Mouse (Mus musculus): ENCODE results near the gene Cwf19l1. TPM values are rescaled to one million over a fixed set of nuclear protein-coding genes. Genes with fewer than 3 reads are reported as not detected.

The Cwf19l1 gene
- polyA plus RNA-seq, 1 experiment from 2014 or later: 29.7 TPM

DNA sequence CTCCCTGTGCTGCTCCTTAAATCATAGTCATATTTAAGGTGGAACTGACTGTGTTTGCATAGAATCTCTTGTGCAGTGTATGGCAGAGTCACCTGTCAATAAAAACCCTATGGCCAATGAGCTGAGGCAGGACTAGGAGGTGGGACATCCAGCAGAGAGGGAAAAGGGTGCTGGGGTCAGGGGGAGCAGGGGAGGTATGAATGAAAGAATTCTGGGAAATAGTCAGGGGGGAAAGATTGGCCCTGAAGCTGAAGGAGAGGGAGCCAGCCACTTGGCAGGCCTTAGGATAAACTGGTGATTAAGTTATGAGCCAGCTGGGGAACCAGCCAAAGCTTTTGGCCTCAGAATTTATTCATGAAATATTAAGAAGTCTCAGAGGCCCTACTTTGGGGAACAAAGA lies 26.7 kb downstream of the Cwf19l1 start:
- no peak overlapping the region for H3K4me3 ChIP-seq (replicated peaks)
- no peaks in the 10 kb centered on the region for H3K9me3 ChIP-seq
- H3K36me3 ChIP-seq: peaks cover 20% of the 10 kb centered on the region
- H3K27ac ChIP-seq: no peak overlapping the region
- ATAC-seq (ENCODE audit: insufficient read depth, low FRiP score, low read depth): no peak
- no peak overlapping the region for H3K9ac ChIP-seq
- no peaks in the 10 kb centered on the region for H3K27me3 ChIP-seq (replicated peaks)
- no peak overlapping the region for H3K4me2 ChIP-seq
- H3K4me1 ChIP-seq: peaks cover 9% of the 10 kb centered on the region; the same call in 1 of the 2 replicates

DNA sequence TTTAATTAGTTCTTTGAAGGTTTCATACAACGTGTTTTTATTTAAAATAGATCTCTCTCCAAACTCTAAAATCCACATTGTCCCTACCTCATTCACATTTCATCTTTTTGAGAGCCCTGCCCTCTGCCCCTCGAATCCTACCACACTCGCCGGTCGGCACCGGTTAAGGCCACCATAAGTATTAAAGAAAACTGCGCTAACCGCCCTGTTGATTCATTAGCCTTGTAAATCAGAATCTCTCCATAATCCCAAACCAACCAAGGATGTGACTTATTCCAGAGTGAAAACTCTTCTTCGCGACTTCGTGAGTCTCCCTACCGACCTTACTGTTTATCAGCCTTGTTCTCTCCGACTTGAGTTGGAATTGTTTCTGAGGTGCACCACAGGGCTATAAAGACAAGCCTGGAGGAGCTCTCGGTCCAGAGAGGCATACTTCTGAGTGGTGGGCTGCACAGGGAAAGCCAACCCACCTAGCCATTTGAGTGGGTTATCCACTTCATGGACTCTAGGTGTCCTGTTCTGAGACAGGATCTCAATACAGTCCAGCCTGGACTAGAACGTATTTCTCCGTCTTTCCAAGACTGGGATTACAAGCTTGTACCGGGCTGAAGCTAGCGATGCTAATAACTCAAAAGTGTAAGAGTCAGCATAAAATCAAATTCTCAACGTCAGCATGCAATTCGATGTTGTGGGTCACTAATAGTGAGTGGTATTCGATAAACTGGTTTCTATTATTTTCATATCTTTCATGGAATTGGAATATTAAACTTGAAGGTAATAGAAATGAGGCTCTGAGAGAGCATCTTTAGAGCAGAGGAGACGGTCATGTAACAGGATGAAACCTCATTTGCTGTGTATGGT lies 27.8 kb downstream of the Cwf19l1 start:
- peak overlapping the region; percentile 70 for H3K4me2 ChIP-seq
- ATAC-seq (ENCODE audit: insufficient read depth, low FRiP score, low read depth): no peak; the same call in 1 of the 2 replicates
- H3K4me1 ChIP-seq: peaks cover 9% of the 10 kb centered on the region; the same call in 1 of the 2 replicates
- H3K27ac ChIP-seq: no peak overlapping the region
- no peak overlapping the region for H3K9ac ChIP-seq
- H3K4me3 ChIP-seq (replicated peaks): peak overlapping the region; percentile 97
- H3K36me3 ChIP-seq: peaks cover 11% of the 10 kb centered on the region
- WGBS: 28% methylated on average over 22 of the region's 22 CpGs
- no peaks in the 10 kb centered on the region for H3K9me3 ChIP-seq
- H3K27me3 ChIP-seq (replicated peaks): no peaks in the 10 kb centered on the region

- Histone ChIP-seq H3K9me3 (no peaks in the 10 kb centered on the region), H3K9ac (peak within 1 kb of the TSS; percentile 93), H3K4me1 (peaks cover 9% of the 10 kb centered on the region; the same call in 1 of the 2 replicates), H3K27me3 (replicated peaks) (no peaks in the 10 kb centered on the region), H3K4me3 (replicated peaks) (peak within 1 kb of the TSS; percentile 97), H3K27ac (no peak within 1 kb of the TSS), H3K4me2 (peak within 1 kb of the TSS; percentile 70), H3K36me3 (peaks cover 5% of the 10 kb centered on the region)
- under 1% methylated on average over 67 of the region's 67 CpGs for WGBS
- peak; percentile 99 for ATAC-seq (ENCODE audit: insufficient read depth, low FRiP score, low read depth)
Observed at GRCm38 (mm10) chr19:44106831-44107660, 28.6 kb downstream of the Cwf19l1 start, which contains the start of gene Chuk. Gene Chuk (minus strand): TSS chr19:44107480.

GRCm38 (mm10) chr19:44104393-44104792 lies 31.3 kb downstream of the Cwf19l1 start:
- H3K36me3 ChIP-seq: no peaks in the 10 kb centered on the region
- peaks cover 9% of the 10 kb centered on the region; the same call in 1 of the 2 replicates for H3K4me1 ChIP-seq
- H3K9ac ChIP-seq: no peak overlapping the region
- H3K27me3 ChIP-seq (replicated peaks): no peaks in the 10 kb centered on the region
- H3K27ac ChIP-seq: no peak overlapping the region
- WGBS: 70% methylated on average over 1 of the region's 1 CpGs
- ATAC-seq (ENCODE audit: insufficient read depth, low FRiP score, low read depth): no peak
- no peak overlapping the region for H3K4me2 ChIP-seq
- no peaks in the 10 kb centered on the region for H3K9me3 ChIP-seq
- H3K4me3 ChIP-seq (replicated peaks): no peak overlapping the region

DNA sequence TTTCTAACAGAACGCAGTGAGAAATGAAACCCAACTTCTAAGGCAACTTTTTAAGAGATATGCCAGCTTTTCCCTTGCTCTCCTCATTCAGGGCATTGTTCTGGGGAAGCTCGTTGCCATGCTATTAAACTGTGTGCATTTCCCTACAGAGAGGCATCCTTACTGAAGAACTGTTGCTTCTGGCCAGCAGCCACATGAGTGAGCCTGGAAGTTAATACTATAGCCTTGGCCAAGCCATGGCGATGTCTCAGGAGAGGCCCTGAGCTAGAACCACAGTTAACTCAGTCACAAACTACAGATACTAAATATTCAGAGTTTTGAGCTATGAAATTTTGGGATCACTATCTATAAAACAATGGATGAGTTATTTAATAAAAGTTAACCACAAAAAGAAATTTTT lies 32.7 kb downstream of the Cwf19l1 start:
- 88% methylated on average over 3 of the region's 3 CpGs for WGBS
- ATAC-seq (ENCODE audit: insufficient read depth, low FRiP score, low read depth): no peak
- H3K4me1 ChIP-seq: peaks cover 8% of the 10 kb centered on the region; the same call in 1 of the 2 replicates
- H3K4me2 ChIP-seq: no peak overlapping the region
- H3K27ac ChIP-seq: no peak overlapping the region
- no peaks in the 10 kb centered on the region for H3K36me3 ChIP-seq
- no peaks in the 10 kb centered on the region for H3K9me3 ChIP-seq
- no peaks in the 10 kb centered on the region for H3K27me3 ChIP-seq (replicated peaks)
- no peak overlapping the region for H3K9ac ChIP-seq
- no peak overlapping the region for H3K4me3 ChIP-seq (replicated peaks)

GRCm38 (mm10) chr19:44100840-44101239 lies 34.8 kb downstream of the Cwf19l1 start:
- H3K27me3 ChIP-seq (replicated peaks): no peaks in the 10 kb centered on the region
- no peak overlapping the region for H3K27ac ChIP-seq
- no peak overlapping the region for H3K9ac ChIP-seq
- no peak overlapping the region for H3K4me2 ChIP-seq
- H3K4me3 ChIP-seq (replicated peaks): no peak overlapping the region
- H3K9me3 ChIP-seq: no peaks in the 10 kb centered on the region
- H3K36me3 ChIP-seq: peaks cover 8% of the 10 kb centered on the region
- H3K4me1 ChIP-seq: peaks cover 5% of the 10 kb centered on the region; the same call in 1 of the 2 replicates
- no peak for ATAC-seq (ENCODE audit: insufficient read depth, low FRiP score, low read depth)

GRCm38 (mm10) chr19:44086278-44086677 lies 49.4 kb downstream of the Cwf19l1 start:
- Histone ChIP-seq H3K27ac (no peak overlapping the region), H3K9ac (no peak overlapping the region), H3K4me3 (replicated peaks) (no peak overlapping the region), H3K4me1 (no peaks in the 10 kb centered on the region), H3K36me3 (peaks cover 14% of the 10 kb centered on the region), H3K27me3 (replicated peaks) (no peaks in the 10 kb centered on the region), H3K9me3 (no peaks in the 10 kb centered on the region), H3K4me2 (no peak overlapping the region)
- ATAC-seq (ENCODE audit: insufficient read depth, low FRiP score, low read depth): no peak
- WGBS: 83% methylated on average over 3 of the region's 3 CpGs

DNA sequence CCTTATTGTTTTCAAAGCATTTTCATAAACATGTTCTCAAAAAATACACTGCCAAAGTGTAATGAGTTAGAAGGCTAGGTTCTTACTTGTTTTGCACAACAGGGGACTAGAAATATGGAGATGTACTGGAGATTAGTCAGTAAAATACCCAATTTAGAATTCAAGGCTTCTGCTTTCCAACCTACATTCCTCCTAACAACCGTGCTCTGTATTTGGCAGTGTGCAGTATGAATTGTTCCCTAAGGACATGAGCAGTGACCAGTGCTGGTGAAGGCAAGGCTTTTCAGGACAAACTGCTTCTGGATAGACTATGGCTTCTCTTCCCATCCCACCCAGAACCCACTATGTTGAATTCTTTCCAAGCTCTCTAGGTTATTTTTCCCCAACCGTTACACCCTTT lies 54.8 kb downstream of the Cwf19l1 start:
- no peaks in the 10 kb centered on the region for H3K27me3 ChIP-seq (replicated peaks)
- peaks cover 18% of the 10 kb centered on the region for H3K36me3 ChIP-seq
- WGBS: 94% methylated on average over 2 of the region's 2 CpGs

DNA sequence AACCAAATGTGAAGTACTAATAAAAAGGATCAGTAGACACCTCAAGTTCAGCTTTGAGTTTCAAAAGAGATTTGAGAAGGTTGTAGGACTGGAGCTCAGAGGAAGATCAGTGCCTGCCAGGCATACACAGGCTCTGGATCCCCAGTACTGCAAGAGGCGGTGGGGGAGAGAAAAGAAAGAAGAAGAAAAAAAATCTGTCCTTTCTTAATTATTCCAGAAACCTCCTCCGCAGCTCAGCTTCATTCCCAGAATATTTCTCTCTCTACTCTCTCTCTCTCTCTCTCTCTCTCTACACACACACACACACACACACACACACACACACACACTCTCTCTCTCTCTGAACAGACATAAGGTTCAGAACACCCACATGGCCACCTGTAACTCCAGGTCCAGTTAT lies 55.7 kb downstream of the Cwf19l1 start:
- no peaks in the 10 kb centered on the region for H3K27me3 ChIP-seq (replicated peaks)
- H3K4me3 ChIP-seq (replicated peaks): no peak overlapping the region
- H3K36me3 ChIP-seq: peaks cover 24% of the 10 kb centered on the region
- no peaks in the 10 kb centered on the region for H3K9me3 ChIP-seq
- H3K27ac ChIP-seq: no peak overlapping the region
- no peak overlapping the region for H3K9ac ChIP-seq
- WGBS: 83% methylated on average over 2 of the region's 2 CpGs
- H3K4me1 ChIP-seq: no peaks in the 10 kb centered on the region
- no peak overlapping the region for H3K4me2 ChIP-seq
- no peak for ATAC-seq (ENCODE audit: insufficient read depth, low FRiP score, low read depth)

More for the DNA sequence above, 54.8 kb downstream of the Cwf19l1 start:
- H3K4me3 ChIP-seq (replicated peaks): no peak overlapping the region
- H3K27ac ChIP-seq: no peak overlapping the region
- no peak for ATAC-seq (ENCODE audit: insufficient read depth, low FRiP score, low read depth)
- H3K4me2 ChIP-seq: no peak overlapping the region
- H3K9ac ChIP-seq: no peak overlapping the region
- no peaks in the 10 kb centered on the region for H3K4me1 ChIP-seq
- no peaks in the 10 kb centered on the region for H3K9me3 ChIP-seq

- 88% methylated on average over 4 of the region's 4 CpGs for WGBS
- H3K27me3 ChIP-seq (replicated peaks): no peaks in the 10 kb centered on the region
Observed at GRCm38 (mm10) chr19:44077024-44077423, 58.7 kb downstream of the Cwf19l1 start.

GRCm38 (mm10) chr19:44076457-44076856 lies 59.2 kb downstream of the Cwf19l1 start:
- H3K27me3 ChIP-seq (replicated peaks): no peaks in the 10 kb centered on the region
- no peaks in the 10 kb centered on the region for H3K4me1 ChIP-seq
- 83% methylated on average over 9 of the region's 9 CpGs for WGBS
- H3K36me3 ChIP-seq: peaks cover 22% of the 10 kb centered on the region
- no peaks in the 10 kb centered on the region for H3K9me3 ChIP-seq
- no peak overlapping the region for H3K4me2 ChIP-seq
- no peak for ATAC-seq (ENCODE audit: insufficient read depth, low FRiP score, low read depth)
- no peak overlapping the region for H3K27ac ChIP-seq
- no peak overlapping the region for H3K9ac ChIP-seq
- H3K4me3 ChIP-seq (replicated peaks): no peak overlapping the region

More at GRCm38 (mm10) chr19:44077024-44077423, 58.7 kb downstream of the Cwf19l1 start:
- Histone ChIP-seq H3K36me3 (peaks cover 22% of the 10 kb centered on the region), H3K4me2 (no peak overlapping the region), H3K27ac (no peak overlapping the region), H3K9ac (no peak overlapping the region), H3K4me3 (replicated peaks) (no peak overlapping the region), H3K4me1 (no peaks in the 10 kb centered on the region), H3K9me3 (no peaks in the 10 kb centered on the region)
- no peak for ATAC-seq (ENCODE audit: insufficient read depth, low FRiP score, low read depth)

DNA sequence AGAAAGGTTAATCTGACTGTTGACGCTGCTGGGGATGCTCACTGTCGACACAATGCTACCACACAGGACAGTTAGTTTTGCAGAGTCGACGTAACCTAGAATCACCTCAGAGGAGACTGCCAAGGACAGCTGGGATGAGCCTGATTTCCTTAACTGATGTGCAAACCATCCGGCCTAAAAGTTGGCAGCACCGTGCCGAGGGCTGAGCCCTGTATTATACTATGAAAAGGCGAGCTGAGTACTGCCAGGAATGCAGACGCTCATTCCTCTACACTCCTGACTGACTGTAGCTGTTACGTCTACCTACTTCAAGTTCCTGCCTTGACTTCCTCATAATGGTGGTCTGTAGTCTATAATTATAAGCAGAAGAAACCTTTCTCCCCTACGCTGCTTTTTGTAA lies 60.7 kb downstream of the Cwf19l1 start:
- Histone ChIP-seq H3K27ac (no peak overlapping the region), H3K4me3 (replicated peaks) (no peak overlapping the region), H3K27me3 (replicated peaks) (no peaks in the 10 kb centered on the region), H3K4me1 (peaks cover 3% of the 10 kb centered on the region; the same call in 1 of the 2 replicates), H3K9ac (no peak overlapping the region), H3K9me3 (no peaks in the 10 kb centered on the region), H3K36me3 (peaks cover 22% of the 10 kb centered on the region), H3K4me2 (no peak overlapping the region)
- WGBS: 84% methylated on average over 11 of the region's 11 CpGs
- ATAC-seq (ENCODE audit: insufficient read depth, low FRiP score, low read depth): no peak

All from stomach, embryonic 15.5 days (tissue).